Mouse (Mus musculus) testis, adult 2 months (tissue): ENCODE data around the gene Adamtsl1.

Source experiments
- CTCF ChIP-seq: fragments of 200-500 bp; IDR thresholded peaks from 2 replicates; pipeline ENCODE4 v1.5.1; 2012; ENCODE audit warnings: low read depth, mild to moderate bottlenecking, inconsistent platforms, low read length, moderate library complexity; ENCODE audit not compliant: control insufficient read depth, insufficient read depth, insufficient replicate concordance
- POLR2A ChIP-seq: fragments of 200-500 bp; IDR thresholded peaks from 2 replicates; pipeline ENCODE4 v1.6.1; 2012; ENCODE audit warnings: low read depth, mild to moderate bottlenecking, inconsistent platforms, low read length, moderate library complexity; ENCODE audit not compliant: control insufficient read depth

DNA sequence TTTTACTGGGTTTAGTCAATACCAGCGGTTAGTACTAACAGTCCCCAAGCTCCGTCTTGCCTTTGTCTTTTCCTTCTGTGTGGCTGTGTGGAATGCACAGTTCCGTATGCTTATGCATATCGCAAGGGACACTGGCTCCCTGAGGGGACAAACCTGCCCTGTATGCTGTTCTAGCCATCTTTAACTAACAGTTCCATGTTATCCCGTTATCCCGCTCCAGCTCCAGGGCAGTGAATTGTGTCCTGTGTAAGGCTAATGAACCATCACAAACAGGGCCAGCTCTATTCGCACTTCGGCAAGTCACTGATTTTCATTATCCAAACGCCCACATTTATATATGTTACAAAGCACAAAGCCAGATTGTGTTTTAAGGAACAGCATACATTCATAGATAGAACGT, 656.8 kb downstream of the Adamtsl1 start:
- TF ChIP-seq CTCF (no peak), POLR2A (no peak)
